Mouse (Mus musculus) testis, adult 2 months (tissue): ENCODE measurements around the gene Nrg3. TPM values are rescaled to one million over a fixed set of nuclear protein-coding genes. Genes with fewer than 3 reads are reported as not detected.

Experiments used
- H3K27ac ChIP-seq: fragments of 200-500 bp; 2 replicates; pipeline ENCODE4 v1.5.1; 2012; ENCODE audit warnings: low read depth, low read length; ENCODE audit not compliant: control insufficient read depth, insufficient read depth
- H3K27me3 ChIP-seq: fragments of 200-500 bp; 2 replicates; pipeline ENCODE4 v1.6.1; 2012; ENCODE audit warnings: mild to moderate bottlenecking, low read length, moderate library complexity; ENCODE audit not compliant: control insufficient read depth, insufficient read depth
- H3K36me3 ChIP-seq: fragments of 200-500 bp; 2 replicates; pipeline ENCODE4 v1.6.1; 2012; ENCODE audit warnings: mild to moderate bottlenecking, low read length; ENCODE audit not compliant: control insufficient read depth, insufficient read depth
- H3K4me1 ChIP-seq: fragments of 200-500 bp; 2 replicates; pipeline ENCODE4 v1.6.1; 2012; ENCODE audit warnings: low read length; ENCODE audit not compliant: control insufficient read depth, insufficient read depth
- H3K4me3 ChIP-seq: fragments of 200-500 bp; 2 replicates; pipeline ENCODE4 v1.5.1; 2012; ENCODE audit warnings: low read depth, mild to moderate bottlenecking, low read length, moderate library complexity, mixed read lengths; ENCODE audit not compliant: control insufficient read depth
- CTCF ChIP-seq: fragments of 200-500 bp; IDR thresholded peaks from 2 replicates; pipeline ENCODE4 v1.5.1; 2012; ENCODE audit warnings: low read depth, mild to moderate bottlenecking, inconsistent platforms, low read length, moderate library complexity; ENCODE audit not compliant: control insufficient read depth, insufficient read depth, insufficient replicate concordance
- POLR2A ChIP-seq: fragments of 200-500 bp; IDR thresholded peaks from 2 replicates; pipeline ENCODE4 v1.6.1; 2012; ENCODE audit warnings: low read depth, mild to moderate bottlenecking, inconsistent platforms, low read length, moderate library complexity; ENCODE audit not compliant: control insufficient read depth
- polyA plus RNA-seq: library from polyadenylated mRNA; depleted of rRNA; stranded (reverse); fragments of >200 nt; gene quantifications from 2 replicates; pipeline ENCODE4 v1.2.3, GENCODE M21; 2012

Nrg3 gene
- polyA plus RNA-seq, 1 experiment, result 0.21 TPM

DNA sequence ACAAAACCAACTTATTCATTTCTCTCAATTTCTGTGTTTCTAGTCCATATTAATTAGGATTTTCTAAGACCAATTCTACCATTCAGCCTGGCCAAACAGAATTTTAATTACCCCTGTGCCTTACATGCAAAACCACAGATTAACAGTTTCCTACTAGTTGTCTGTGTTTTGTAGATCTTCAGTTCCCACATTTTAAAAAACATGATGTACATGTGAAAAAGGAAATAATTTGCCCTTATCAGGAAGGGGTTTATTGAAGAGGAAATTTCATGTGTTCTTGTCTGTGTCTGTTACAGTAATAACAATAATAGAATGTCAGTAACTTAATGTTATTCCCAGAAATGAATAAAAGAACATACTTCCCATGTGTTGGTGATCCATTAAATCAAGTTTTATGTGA is 939.4 kb downstream of the Nrg3 start:
- Histone ChIP-seq H3K4me3 (no peak overlapping the region), H3K27ac (no peak overlapping the region), H3K36me3 (no peaks in the 10 kb centered on the region), H3K4me1 (no peaks in the 10 kb centered on the region), H3K27me3 (no peaks in the 10 kb centered on the region)
- TF ChIP-seq POLR2A (no peak), CTCF (no peak)

DNA sequence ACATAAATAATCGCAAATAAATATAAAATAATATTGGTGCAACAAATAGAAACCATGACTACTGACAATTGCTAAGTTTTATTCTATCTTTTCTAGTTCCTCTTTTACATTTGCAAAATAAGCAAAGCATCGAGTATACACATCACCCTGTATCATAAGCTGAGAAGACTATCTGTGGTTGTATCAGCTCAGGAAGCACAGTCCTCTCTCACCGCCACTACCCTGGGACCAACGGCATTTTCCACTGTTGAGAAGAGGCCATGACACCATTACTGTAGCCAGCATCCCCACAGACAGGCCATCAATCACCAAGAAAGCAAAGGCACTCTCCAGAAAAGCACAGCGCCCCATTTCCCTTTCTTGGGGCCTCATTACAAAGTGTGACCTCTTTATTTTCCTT is 956.7 kb downstream of the Nrg3 start:
- no peak overlapping the region for H3K27ac ChIP-seq
- H3K4me3 ChIP-seq, result no peak overlapping the region
- no peaks in the 10 kb centered on the region for H3K27me3 ChIP-seq
- no peaks in the 10 kb centered on the region for H3K4me1 ChIP-seq
- no peaks in the 10 kb centered on the region for H3K36me3 ChIP-seq
- TF ChIP-seq POLR2A, result no peak
- no peak for TF ChIP-seq CTCF

DNA sequence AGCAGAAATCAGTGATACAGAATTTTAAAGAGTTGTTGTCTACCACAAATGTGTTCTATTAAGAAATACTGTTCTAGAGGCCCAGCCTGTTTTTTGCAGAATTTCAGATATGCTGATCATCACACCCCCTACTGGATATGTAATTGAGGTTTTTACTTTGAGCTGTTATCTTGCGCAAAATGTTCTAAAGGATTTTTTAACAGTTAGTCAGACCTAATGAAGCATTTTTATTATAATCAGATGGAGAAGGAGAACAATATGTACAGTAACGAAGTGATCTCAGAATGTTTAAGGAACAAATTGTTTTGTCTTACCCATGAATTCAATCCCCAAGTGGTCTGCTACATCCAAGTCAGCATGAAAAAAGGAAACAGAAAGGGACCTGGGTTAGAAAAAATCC is 963.9 kb downstream of the Nrg3 start:
- TF ChIP-seq CTCF, result no peak
- no peak for TF ChIP-seq POLR2A
- Histone ChIP-seq H3K4me3 (no peak overlapping the region), H3K4me1 (no peaks in the 10 kb centered on the region), H3K27ac (no peak overlapping the region), H3K36me3 (no peaks in the 10 kb centered on the region), H3K27me3 (no peaks in the 10 kb centered on the region)

DNA sequence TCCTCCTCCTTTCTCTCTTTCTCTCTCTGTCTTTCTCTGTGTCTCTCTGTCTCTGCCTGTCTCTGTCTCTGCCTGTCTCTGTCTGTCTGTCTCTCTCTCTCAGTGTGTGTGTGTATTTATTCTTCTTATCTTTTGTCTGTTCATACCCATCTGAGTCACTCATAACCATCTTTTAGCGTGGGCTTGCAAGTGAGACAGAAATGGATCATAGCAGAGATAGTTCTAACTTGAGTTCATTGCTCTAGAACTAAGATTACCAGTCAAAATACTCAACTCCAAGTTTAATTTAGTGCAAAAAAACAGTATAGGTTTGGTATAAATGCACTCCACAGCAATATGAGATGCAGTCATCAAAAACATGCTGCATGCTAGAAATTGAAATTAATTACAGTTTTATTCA is 977.9 kb downstream of the Nrg3 start:
- Histone ChIP-seq H3K4me1 (no peaks in the 10 kb centered on the region), H3K27me3 (no peaks in the 10 kb centered on the region), H3K4me3 (no peak overlapping the region), H3K27ac (no peak overlapping the region), H3K36me3 (no peaks in the 10 kb centered on the region)
- TF ChIP-seq CTCF (no peak), POLR2A (no peak)

DNA sequence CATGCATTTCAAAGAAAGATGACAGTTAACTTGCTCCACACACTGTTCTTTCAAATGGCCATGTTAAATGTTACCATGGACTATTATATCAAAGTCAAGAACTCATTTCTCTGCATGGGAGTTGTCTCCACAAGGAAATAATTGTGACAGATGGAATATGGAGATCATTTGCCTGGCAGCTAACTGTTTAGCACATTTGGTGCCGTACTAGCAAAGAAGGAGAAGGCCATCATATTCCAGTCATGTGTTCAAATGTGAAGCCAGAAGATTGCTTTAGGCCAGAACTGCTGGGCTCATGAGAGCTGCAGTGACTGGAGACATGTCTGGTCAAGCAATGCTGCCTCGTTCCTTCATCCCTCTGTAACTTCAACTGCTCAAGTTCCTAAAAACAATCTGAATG is 1025.8 kb downstream of the Nrg3 start:
- H3K4me3 ChIP-seq, result no peak overlapping the region
- H3K4me1 ChIP-seq, result no peaks in the 10 kb centered on the region
- no peaks in the 10 kb centered on the region for H3K36me3 ChIP-seq
- no peaks in the 10 kb centered on the region for H3K27me3 ChIP-seq
- TF ChIP-seq POLR2A, result no peak
- TF ChIP-seq CTCF, result no peak
- no peak overlapping the region for H3K27ac ChIP-seq

DNA sequence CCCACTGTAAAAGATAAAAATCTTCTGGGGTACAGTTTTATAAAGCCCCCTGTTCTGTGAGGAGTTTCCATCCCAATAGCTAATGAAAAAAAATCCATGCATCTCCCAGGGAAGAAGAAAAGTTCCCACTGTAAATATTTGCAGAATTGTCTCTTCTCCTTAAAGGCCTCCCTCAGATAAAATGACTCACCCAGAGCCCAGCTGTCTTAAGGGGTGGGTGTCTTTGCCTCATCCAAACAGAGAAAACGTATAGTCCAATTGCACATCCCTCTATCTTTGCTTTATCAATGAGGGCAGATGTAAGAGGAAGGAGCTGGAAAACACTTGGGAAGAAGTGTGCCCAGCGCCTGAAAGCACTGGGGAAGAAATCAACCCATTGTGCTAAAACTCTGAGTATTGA is 1028.1 kb downstream of the Nrg3 start:
- H3K4me3 ChIP-seq, result no peak overlapping the region
- H3K4me1 ChIP-seq, result no peaks in the 10 kb centered on the region
- H3K27ac ChIP-seq, result no peak overlapping the region
- no peaks in the 10 kb centered on the region for H3K27me3 ChIP-seq
- TF ChIP-seq POLR2A, result no peak
- no peak for TF ChIP-seq CTCF
- no peaks in the 10 kb centered on the region for H3K36me3 ChIP-seq

DNA sequence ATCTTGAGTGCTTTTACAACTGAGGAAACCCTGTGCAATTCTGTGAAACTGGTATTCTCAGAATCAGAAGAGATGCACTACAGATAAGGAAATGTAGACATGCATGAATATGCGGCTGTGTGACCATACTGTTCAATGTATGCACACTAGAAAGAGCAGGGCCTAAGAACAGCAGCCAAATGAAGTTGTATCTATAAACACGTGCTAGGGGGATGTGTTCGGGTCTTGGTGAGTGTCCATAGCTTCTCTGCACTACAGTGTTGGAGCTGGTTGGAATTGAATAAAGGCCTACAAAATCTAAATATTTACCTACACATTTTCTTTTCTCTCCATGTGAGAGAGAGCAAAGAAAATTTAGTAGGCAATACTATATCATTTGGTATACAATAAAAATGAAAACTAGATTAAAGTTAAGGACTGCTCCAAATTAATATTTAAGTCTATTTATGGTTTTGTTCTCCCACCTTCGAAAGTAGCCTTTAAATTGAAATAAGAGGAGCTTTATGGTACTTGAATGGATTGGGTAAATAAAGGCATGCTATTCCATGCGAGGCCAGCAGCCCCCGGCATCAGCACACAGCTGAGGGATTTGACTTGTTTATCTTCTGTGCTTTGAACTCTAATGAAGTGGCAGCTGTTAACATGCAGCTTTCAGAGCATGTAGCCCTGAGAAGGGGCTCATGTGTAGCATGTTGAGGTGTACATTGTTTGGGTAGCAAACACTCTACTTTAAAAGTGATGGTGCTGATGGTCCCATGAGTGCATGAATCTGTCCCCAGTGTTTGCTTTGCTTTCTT is 1038.9 kb downstream of the Nrg3 start:
- Histone ChIP-seq H3K27me3 (no peaks in the 10 kb centered on the region), H3K36me3 (no peaks in the 10 kb centered on the region), H3K27ac (no peak overlapping the region), H3K4me3 (no peak overlapping the region), H3K4me1 (no peaks in the 10 kb centered on the region)
- no peak for TF ChIP-seq CTCF
- no peak for TF ChIP-seq POLR2A
